Mouse (Mus musculus): Measurements from ENCODE around the gene Hoxb8. TPM values are rescaled to one million over a fixed set of nuclear protein-coding genes. Genes with fewer than 3 reads are reported as not detected.

Gene Hoxb8
- polyA plus RNA-seq, 1 experiment from 2014 or later: not detected

- no peaks in the 10 kb centered on the region for H3K9me3 ChIP-seq (replicated peaks)
- no peak overlapping the region for H3K4me3 ChIP-seq (replicated peaks)
- H3K4me2 ChIP-seq (replicated peaks): no peak overlapping the region
- ATAC-seq (ENCODE audit: insufficient number of reproducible peaks, low FRiP score, low TSS enrichment, low read depth): no peak
- H3K27me3 ChIP-seq: peaks cover 99% of the 10 kb centered on the region
- WGBS: 8% methylated on average over 1 of the region's 1 CpGs
- H3K9ac ChIP-seq: no peak overlapping the region
- no peaks in the 10 kb centered on the region for H3K36me3 ChIP-seq
- no peak overlapping the region for H3K27ac ChIP-seq (replicated peaks)
- peaks cover 4% of the 10 kb centered on the region; the same call in 1 of the 2 replicates for H3K4me1 ChIP-seq
Observed at GRCm38 (mm10) chr11:96259511-96259910, 22.2 kb upstream of the Hoxb8 start.

GRCm38 (mm10) chr11:96260310-96260970, 21.3 kb upstream of the Hoxb8 start:
- Histone ChIP-seq H3K4me1 (peaks cover 4% of the 10 kb centered on the region; the same call in 1 of the 2 replicates), H3K9ac (no peak overlapping the region), H3K4me3 (replicated peaks) (no peak overlapping the region), H3K27ac (replicated peaks) (no peak overlapping the region), H3K9me3 (replicated peaks) (no peaks in the 10 kb centered on the region), H3K36me3 (no peaks in the 10 kb centered on the region), H3K27me3 (peaks cover 99% of the 10 kb centered on the region), H3K4me2 (replicated peaks) (no peak overlapping the region)
- ATAC-seq (ENCODE audit: insufficient number of reproducible peaks, low FRiP score, low TSS enrichment, low read depth): no peak
- WGBS: 2% methylated on average over 23 of the region's 23 CpGs

- no peak overlapping the region for H3K9ac ChIP-seq
- H3K27me3 ChIP-seq: peaks cover 99% of the 10 kb centered on the region
- H3K27ac ChIP-seq (replicated peaks): no peak overlapping the region
- peaks cover 4% of the 10 kb centered on the region; the same call in 1 of the 2 replicates for H3K4me1 ChIP-seq
- H3K36me3 ChIP-seq: no peaks in the 10 kb centered on the region
- 1% methylated on average over 24 of the region's 24 CpGs for WGBS
- H3K9me3 ChIP-seq (replicated peaks): no peaks in the 10 kb centered on the region
- H3K4me3 ChIP-seq (replicated peaks): no peak overlapping the region
- no peak for ATAC-seq (ENCODE audit: insufficient number of reproducible peaks, low FRiP score, low TSS enrichment, low read depth)
- H3K4me2 ChIP-seq (replicated peaks): no peak overlapping the region
Observed at GRCm38 (mm10) chr11:96261323-96261890, 20.3 kb upstream of the Hoxb8 start.

- WGBS: 4% methylated on average over 6 of the region's 6 CpGs
Observed at GRCm38 (mm10) chr11:96262262-96262830, 19.4 kb upstream of the Hoxb8 start.

GRCm38 (mm10) chr11:96263636-96264389, 17.9 kb upstream of the Hoxb8 start:
- Histone ChIP-seq H3K9me3 (replicated peaks) (no peaks in the 10 kb centered on the region), H3K36me3 (no peaks in the 10 kb centered on the region), H3K9ac (no peak overlapping the region), H3K4me3 (replicated peaks) (no peak overlapping the region), H3K4me2 (replicated peaks) (no peak overlapping the region), H3K27me3 (peaks cover 98% of the 10 kb centered on the region), H3K27ac (replicated peaks) (no peak overlapping the region), H3K4me1 (peaks cover 4% of the 10 kb centered on the region; the same call in 1 of the 2 replicates)
- ATAC-seq (ENCODE audit: insufficient number of reproducible peaks, low FRiP score, low TSS enrichment, low read depth): no peak
- 2% methylated on average over 33 of the region's 33 CpGs for WGBS

More at GRCm38 (mm10) chr11:96262262-96262830, 19.4 kb upstream of the Hoxb8 start:
- H3K9me3 ChIP-seq (replicated peaks): no peaks in the 10 kb centered on the region
- ATAC-seq (ENCODE audit: insufficient number of reproducible peaks, low FRiP score, low TSS enrichment, low read depth): no peak
- H3K27me3 ChIP-seq: peaks cover 100% of the 10 kb centered on the region
- H3K4me2 ChIP-seq (replicated peaks): no peak overlapping the region
- no peak overlapping the region for H3K4me3 ChIP-seq (replicated peaks)
- H3K4me1 ChIP-seq: peaks cover 4% of the 10 kb centered on the region; the same call in 1 of the 2 replicates
- H3K36me3 ChIP-seq: no peaks in the 10 kb centered on the region
- no peak overlapping the region for H3K9ac ChIP-seq
- H3K27ac ChIP-seq (replicated peaks): no peak overlapping the region

GRCm38 (mm10) chr11:96264390-96265020, 17.2 kb upstream of the Hoxb8 start:
- peaks cover 98% of the 10 kb centered on the region for H3K27me3 ChIP-seq
- H3K27ac ChIP-seq (replicated peaks): no peak overlapping the region
- H3K4me2 ChIP-seq (replicated peaks): no peak overlapping the region
- ATAC-seq (ENCODE audit: insufficient number of reproducible peaks, low FRiP score, low TSS enrichment, low read depth): no peak
- peaks cover 4% of the 10 kb centered on the region; the same call in 1 of the 2 replicates for H3K4me1 ChIP-seq
- no peaks in the 10 kb centered on the region for H3K9me3 ChIP-seq (replicated peaks)
- H3K9ac ChIP-seq: no peak overlapping the region
- no peak overlapping the region for H3K4me3 ChIP-seq (replicated peaks)
- H3K36me3 ChIP-seq: no peaks in the 10 kb centered on the region
- WGBS: 8% methylated on average over 8 of the region's 8 CpGs

GRCm38 (mm10) chr11:96265954-96266353, 15.8 kb upstream of the Hoxb8 start:
- under 1% methylated on average over 7 of the region's 7 CpGs for WGBS
- Histone ChIP-seq H3K27ac (replicated peaks) (no peak overlapping the region), H3K27me3 (peaks cover 98% of the 10 kb centered on the region), H3K36me3 (no peaks in the 10 kb centered on the region), H3K4me2 (replicated peaks) (no peak overlapping the region), H3K4me1 (0 out of 2 replicates have a peak, but pooled peaks cover 6% of the 10 kb centered on the region), H3K4me3 (replicated peaks) (no peak overlapping the region), H3K9ac (no peak overlapping the region), H3K9me3 (replicated peaks) (no peaks in the 10 kb centered on the region)
- no peak for ATAC-seq (ENCODE audit: insufficient number of reproducible peaks, low FRiP score, low TSS enrichment, low read depth)

GRCm38 (mm10) chr11:96267021-96267920, 14.4 kb upstream of the Hoxb8 start:
- no peak for ATAC-seq (ENCODE audit: insufficient number of reproducible peaks, low FRiP score, low TSS enrichment, low read depth)
- H3K4me2 ChIP-seq (replicated peaks): no peak overlapping the region
- no peak overlapping the region for H3K27ac ChIP-seq (replicated peaks)
- H3K27me3 ChIP-seq: peaks cover 98% of the 10 kb centered on the region
- H3K4me3 ChIP-seq (replicated peaks): no peak overlapping the region
- no peak overlapping the region for H3K9ac ChIP-seq
- H3K36me3 ChIP-seq: no peaks in the 10 kb centered on the region
- 10% methylated on average over 7 of the region's 7 CpGs for WGBS
- H3K4me1 ChIP-seq: peaks cover 18% of the 10 kb centered on the region
- no peaks in the 10 kb centered on the region for H3K9me3 ChIP-seq (replicated peaks)

- no peaks in the 10 kb centered on the region for H3K9me3 ChIP-seq (replicated peaks)
- WGBS: 4% methylated on average over 1 of the region's 1 CpGs
- no peak for ATAC-seq (ENCODE audit: insufficient number of reproducible peaks, low FRiP score, low TSS enrichment, low read depth)
- peaks cover 98% of the 10 kb centered on the region for H3K27me3 ChIP-seq
- H3K4me2 ChIP-seq (replicated peaks): no peak overlapping the region
- no peaks in the 10 kb centered on the region for H3K36me3 ChIP-seq
- H3K9ac ChIP-seq: no peak overlapping the region
- H3K4me1 ChIP-seq: peaks cover 20% of the 10 kb centered on the region
- H3K27ac ChIP-seq (replicated peaks): no peak overlapping the region
- H3K4me3 ChIP-seq (replicated peaks): no peak overlapping the region
Observed at GRCm38 (mm10) chr11:96268031-96268745, 13.5 kb upstream of the Hoxb8 start.

- H3K36me3 ChIP-seq: no peaks in the 10 kb centered on the region
- peaks cover 98% of the 10 kb centered on the region for H3K27me3 ChIP-seq
- peaks cover 20% of the 10 kb centered on the region for H3K4me1 ChIP-seq
- no peaks in the 10 kb centered on the region for H3K9me3 ChIP-seq (replicated peaks)
- no peak for ATAC-seq (ENCODE audit: insufficient number of reproducible peaks, low FRiP score, low TSS enrichment, low read depth)
- H3K27ac ChIP-seq (replicated peaks): no peak overlapping the region
- 2% methylated on average over 19 of the region's 19 CpGs for WGBS
- H3K4me2 ChIP-seq (replicated peaks): no peak overlapping the region
- H3K9ac ChIP-seq: no peak overlapping the region
- no peak overlapping the region for H3K4me3 ChIP-seq (replicated peaks)
Observed at GRCm38 (mm10) chr11:96269869-96270268, 11.8 kb upstream of the Hoxb8 start.
